Mouse (Mus musculus): ENCODE results near the gene Cdc34b. TPM values are rescaled to one million over a fixed set of nuclear protein-coding genes. Genes with fewer than 3 reads are reported as not detected.

Cdc34b gene
- total RNA-seq, 2 experiments from 2014 or later, result 0.82 to 1.3 TPM

- intact Hi-C loops (cut with DNase I), result loop anchor here (10.0 kb wide), 1 partner anchor 82 kb away; no protein-coding TSS in a partner anchor
- Histone ChIP-seq H3K27ac (no peak overlapping the region), H3K4me3 (peak overlapping the region; percentile 48)
- peak; percentile 38 for DNase-seq
- peak; percentile 61 for TF ChIP-seq CTCF (IDR thresholded peaks at IDR 0.05)
These were observed 24.8 kb upstream of the Cdc34b start for GRCm38 (mm10) chr11:94716754-94717153.

GRCm38 (mm10) chr11:94717239-94717638, 24.3 kb upstream of the Cdc34b start:
- intact Hi-C loops (cut with DNase I), result loop anchor here (10.0 kb wide), 1 partner anchor 82 kb away; no protein-coding TSS in a partner anchor
- H3K4me3 ChIP-seq, result peak overlapping the region; percentile 48
- no peak for TF ChIP-seq CTCF (IDR thresholded peaks at IDR 0.05)
- DNase-seq, result no peak
- no peak overlapping the region for H3K27ac ChIP-seq

- intact Hi-C loops (cut with DNase I), result loop anchor here (10.0 kb wide), 1 partner anchor 84 kb away; no protein-coding TSS in a partner anchor
- no peak overlapping the region for H3K27ac ChIP-seq
- TF ChIP-seq CTCF (IDR thresholded peaks at IDR 0.05), result no peak
- DNase-seq, result no peak
- H3K4me3 ChIP-seq, result no peak overlapping the region
These were observed 23.3 kb upstream of the Cdc34b start for GRCm38 (mm10) chr11:94718113-94718909.

GRCm38 (mm10) chr11:94719216-94719615, 22.4 kb upstream of the Cdc34b start:
- Histone ChIP-seq H3K27ac (no peak overlapping the region), H3K4me3 (no peak overlapping the region)
- DNase-seq, result no peak
- intact Hi-C loops (cut with DNase I), result loop anchor here (10.0 kb wide), 1 partner anchor 84 kb away; no protein-coding TSS in a partner anchor
- no peak for TF ChIP-seq CTCF (IDR thresholded peaks at IDR 0.05)

- no peak overlapping the region for H3K27ac ChIP-seq
- intact Hi-C loops (cut with DNase I), result no loop called here
- no peak overlapping the region for H3K4me3 ChIP-seq
- TF ChIP-seq CTCF (IDR thresholded peaks at IDR 0.05), result no peak
- DNase-seq, result no peak
These were observed 14.3 kb upstream of the Cdc34b start for GRCm38 (mm10) chr11:94727306-94727705.

GRCm38 (mm10) chr11:94728545-94728944, 13.0 kb upstream of the Cdc34b start:
- intact Hi-C loops (cut with DNase I), result no loop called here
- DNase-seq, result no peak
- no peak for TF ChIP-seq CTCF (IDR thresholded peaks at IDR 0.05)
- Histone ChIP-seq H3K4me3 (no peak overlapping the region), H3K27ac (no peak overlapping the region)

- intact Hi-C loops (cut with DNase I), result no loop called here
- no peak overlapping the region for H3K27ac ChIP-seq
- TF ChIP-seq CTCF (IDR thresholded peaks at IDR 0.05), result no peak
- DNase-seq, result no peak
- no peak overlapping the region for H3K4me3 ChIP-seq
These were observed 12.0 kb upstream of the Cdc34b start for GRCm38 (mm10) chr11:94729565-94729964.

- H3K27ac ChIP-seq, result no peak overlapping the region
- DNase-seq, result peak; percentile 48
- TF ChIP-seq CTCF (IDR thresholded peaks at IDR 0.05), result peak; percentile 90
- H3K4me3 ChIP-seq, result no peak overlapping the region
- intact Hi-C loops (cut with DNase I), result loop anchor here (10.0 kb wide), 1 partner anchor 55 kb away; the partner anchor contains the start of gene Tmem92
These were observed 11.3 kb upstream of the Cdc34b start for GRCm38 (mm10) chr11:94730261-94730660.

- Histone ChIP-seq H3K27ac (no peak overlapping the region), H3K4me3 (no peak overlapping the region)
- intact Hi-C loops (cut with DNase I), result loop anchor here (10.0 kb wide), 1 partner anchor 54 kb away; the partner anchor contains the start of gene Tmem92
- no peak for DNase-seq
- TF ChIP-seq CTCF (IDR thresholded peaks at IDR 0.05), result no peak
These were observed 10.4 kb upstream of the Cdc34b start for GRCm38 (mm10) chr11:94731229-94731628.

- DNase-seq, result no peak
- intact Hi-C loops (cut with DNase I), result loop anchor here (10.0 kb wide), 1 partner anchor 52 kb away; the partner anchor contains the start of gene Tmem92
These were observed 8.8 kb upstream of the Cdc34b start for GRCm38 (mm10) chr11:94732773-94733172.

GRCm38 (mm10) chr11:94735746-94736145, 5.8 kb upstream of the Cdc34b start:
- H3K4me3 ChIP-seq, result no peak overlapping the region
- TF ChIP-seq CTCF (IDR thresholded peaks at IDR 0.05), result no peak
- DNase-seq, result no peak
- intact Hi-C loops (cut with DNase I), result loop anchor here (10.0 kb wide), 1 partner anchor 49 kb away; the partner anchor contains the start of gene Tmem92
- no peak overlapping the region for H3K27ac ChIP-seq

More at GRCm38 (mm10) chr11:94732773-94733172, 8.8 kb upstream of the Cdc34b start:
- H3K4me3 ChIP-seq, result no peak overlapping the region
- H3K27ac ChIP-seq, result no peak overlapping the region
- peak; percentile 41 for TF ChIP-seq CTCF (IDR thresholded peaks at IDR 0.05)

- intact Hi-C loops (cut with DNase I), result no loop called here
- no peak overlapping the region for H3K4me3 ChIP-seq
These were observed 11.5 kb downstream of the Cdc34b start for GRCm38 (mm10) chr11:94752946-94753713.

GRCm38 (mm10) chr11:94759916-94760315, 18.3 kb downstream of the Cdc34b start:
- Histone ChIP-seq H3K27ac (no peak overlapping the region), H3K4me3 (no peak overlapping the region)
- no peak for TF ChIP-seq CTCF (IDR thresholded peaks at IDR 0.05)
- DNase-seq, result no peak
- intact Hi-C loops (cut with DNase I), result no loop called here

More at GRCm38 (mm10) chr11:94752946-94753713, 11.5 kb downstream of the Cdc34b start:
- H3K27ac ChIP-seq, result no peak overlapping the region
- no peak for TF ChIP-seq CTCF (IDR thresholded peaks at IDR 0.05)
- DNase-seq, result no peak
